Mouse (Mus musculus): ENCODE measurements around the gene Ttc34.

Ttc34 gene

GRCm38 (mm10) chr4:154837170-154837569, at the start of gene Ttc34:
TSS of gene Ttc34 (plus strand) at chr4:154837459.
- peak; percentile 11 to 67 for DNase-seq (ENCODE audit: low spot score in 2 of 2)

DNA sequence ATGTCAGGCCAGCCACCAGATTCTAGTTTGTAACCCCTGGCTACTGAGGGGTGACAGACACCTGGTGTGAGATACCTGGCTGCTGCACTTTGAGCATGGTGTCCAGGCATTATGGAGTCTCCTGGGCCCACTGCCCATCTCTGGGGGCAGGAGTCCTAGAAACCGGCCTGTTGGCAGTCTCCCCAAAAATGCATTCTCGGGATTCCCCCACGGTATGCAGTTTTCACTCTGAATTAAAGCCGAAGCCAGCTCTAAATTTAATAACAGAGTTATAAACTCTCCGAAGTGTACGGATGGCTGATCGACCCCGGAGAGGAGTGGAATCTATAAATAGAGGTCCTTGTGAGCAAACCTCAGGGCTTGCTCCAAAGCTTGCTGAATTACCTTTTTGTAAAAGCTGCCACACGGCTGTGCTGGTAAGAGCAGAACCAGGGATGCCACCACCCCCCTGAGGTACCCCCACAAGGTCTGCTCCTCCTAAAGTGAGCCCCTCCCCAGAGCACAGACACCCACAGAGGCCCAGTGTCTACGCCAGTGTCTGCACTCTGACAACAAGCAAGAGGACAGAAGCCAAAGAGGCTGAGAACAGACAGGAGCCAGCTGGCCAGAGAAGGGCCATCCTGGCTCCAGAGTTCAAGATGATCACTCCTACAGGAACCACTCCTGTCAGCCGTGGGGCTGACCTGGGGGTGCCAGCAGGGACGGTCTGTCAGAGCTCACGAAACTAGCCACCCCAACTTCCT, 49.1 kb upstream of the Ttc34 start:
- no peak for DNase-seq (ENCODE audit: low spot score in 2 of 2)

DNA sequence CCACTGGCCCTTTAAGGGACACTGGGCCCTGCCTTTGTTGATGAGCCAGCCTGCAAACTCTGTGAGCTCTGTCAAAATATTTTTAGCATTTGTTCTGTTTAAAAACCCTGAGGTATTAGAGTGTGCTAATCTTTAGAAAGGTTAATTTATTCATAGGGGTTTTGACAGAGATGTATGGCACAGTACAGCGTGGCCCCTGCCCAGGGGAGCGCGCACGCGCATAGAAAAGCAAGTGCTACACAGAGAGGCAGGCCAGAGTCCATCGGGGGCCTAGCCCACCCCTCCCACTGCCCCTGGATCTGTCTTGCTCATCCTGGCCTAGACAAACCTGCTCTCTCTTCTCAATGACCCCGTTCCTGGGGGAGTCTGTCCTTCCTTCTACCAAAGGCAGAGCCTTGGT, 45.4 kb upstream of the Ttc34 start:
- no peak for DNase-seq (ENCODE audit: low spot score in 2 of 2)

- DNase-seq (ENCODE audit: low spot score in 2 of 2), result no peak
Observed at GRCm38 (mm10) chr4:154793499-154793898, 43.8 kb upstream of the Ttc34 start.

- peak in 1 of 2 experiments; percentile 58 for DNase-seq (ENCODE audit: low spot score in 2 of 2)
Observed at GRCm38 (mm10) chr4:154797834-154798233, 39.4 kb upstream of the Ttc34 start.

DNA sequence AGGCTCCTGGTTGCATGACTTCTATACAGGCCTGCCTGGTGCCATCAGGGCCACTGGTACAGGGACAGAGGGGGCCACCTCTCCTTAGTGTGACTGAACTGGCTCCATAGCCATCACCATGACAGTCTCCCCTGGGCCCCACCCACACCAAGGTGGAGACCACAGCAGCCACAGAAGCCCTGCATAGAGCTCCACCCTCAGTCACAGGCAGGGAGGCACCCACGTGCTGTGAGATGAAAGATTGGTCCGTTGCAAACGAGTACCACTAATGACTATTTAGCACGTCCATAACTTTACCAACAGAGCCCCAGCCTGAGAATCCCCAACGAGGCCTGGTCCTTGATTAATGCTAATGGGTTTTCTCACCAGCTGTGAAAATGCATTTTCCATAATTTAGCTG, 36.7 kb upstream of the Ttc34 start:
- no peak for DNase-seq (ENCODE audit: low spot score in 2 of 2)

- DNase-seq (ENCODE audit: low spot score in 2 of 2), result no peak
Observed at GRCm38 (mm10) chr4:154802210-154802609, 35.0 kb upstream of the Ttc34 start.

DNA sequence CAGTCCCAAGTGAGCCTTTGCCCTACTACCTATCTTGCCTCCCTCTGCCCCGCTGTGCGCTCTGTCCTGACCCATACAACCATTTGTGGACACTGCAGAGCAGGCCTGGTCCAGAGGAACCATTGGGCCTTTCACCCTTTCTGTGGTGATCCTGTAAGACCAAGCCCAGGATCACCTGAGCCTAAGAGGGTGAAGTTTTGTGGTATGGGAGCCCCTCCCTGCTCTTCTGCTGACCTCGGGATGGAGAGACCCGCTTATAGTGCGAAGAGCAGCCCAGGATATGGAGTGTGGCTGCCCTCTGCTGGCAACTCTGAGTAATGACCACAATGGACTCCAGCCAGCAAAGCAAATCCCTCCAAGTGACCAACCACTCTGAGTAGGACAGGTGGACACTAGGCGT, 11.6 kb upstream of the Ttc34 start:
- DNase-seq (ENCODE audit: low spot score in 2 of 2), result peak in 1 of 2 experiments; percentile 21

GRCm38 (mm10) chr4:154826224-154826623, 11.0 kb upstream of the Ttc34 start:
- DNase-seq (ENCODE audit: low spot score in 2 of 2), result no peak

DNA sequence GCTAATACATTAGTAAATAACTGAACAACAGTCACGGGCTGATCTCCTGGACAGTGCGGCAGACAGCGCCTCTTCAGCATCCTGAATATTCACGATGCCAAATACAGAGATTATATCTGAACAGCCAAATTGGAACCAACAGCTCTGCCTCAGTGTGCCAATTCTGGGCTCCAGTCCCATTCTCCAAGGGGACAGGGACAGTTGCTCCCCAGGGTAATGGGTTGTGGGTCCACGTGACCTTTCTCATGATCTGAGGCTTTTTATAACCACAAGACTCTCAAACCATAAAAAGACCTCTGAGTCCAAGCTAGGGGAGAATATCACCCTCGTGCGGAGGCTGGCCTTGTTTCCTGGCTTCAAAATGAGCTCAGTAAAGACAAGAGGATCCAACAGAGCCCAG, 10.1 kb upstream of the Ttc34 start:
- no peak for DNase-seq (ENCODE audit: low spot score in 2 of 2)

GRCm38 (mm10) chr4:154827861-154828610, 9.2 kb upstream of the Ttc34 start:
- no peak for DNase-seq (ENCODE audit: low spot score in 2 of 2)

- DNase-seq (ENCODE audit: low spot score in 2 of 2), result no peak
Observed at GRCm38 (mm10) chr4:154831915-154832573, 5.2 kb upstream of the Ttc34 start.

DNA sequence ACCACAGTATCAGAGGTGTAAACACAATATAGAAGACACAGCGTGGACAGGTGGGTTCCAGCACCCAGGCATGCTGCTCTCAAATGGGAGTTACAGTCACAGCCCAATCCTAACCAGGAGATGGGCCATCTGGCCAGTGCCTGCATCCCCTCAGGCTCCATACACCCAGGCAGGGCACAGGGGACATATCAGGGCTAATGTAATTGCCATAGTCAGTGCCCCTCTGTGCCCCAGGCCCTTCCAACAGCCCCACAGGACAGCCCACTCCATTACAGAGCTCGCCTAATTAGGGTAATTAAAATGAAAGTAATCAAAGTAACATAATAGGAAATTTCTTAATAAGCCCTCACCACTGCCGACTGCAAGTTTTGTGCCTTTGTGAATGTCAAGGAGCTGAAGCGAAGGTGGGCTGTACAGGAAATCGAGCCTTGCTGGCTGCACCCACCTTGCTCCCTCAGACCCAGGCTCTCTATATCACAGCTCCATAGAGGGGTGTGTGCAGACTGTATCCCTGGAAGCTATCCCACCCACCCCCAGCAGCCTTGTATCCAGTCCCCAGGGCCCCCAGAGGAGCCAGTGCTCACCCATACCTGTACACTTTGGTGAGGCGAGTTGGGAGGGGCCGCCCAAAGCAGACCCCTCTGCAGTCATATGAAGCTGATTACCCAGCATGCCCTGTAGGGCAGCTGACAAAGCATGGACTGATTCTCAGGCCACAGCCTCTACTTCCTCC, 910 bp upstream of the Ttc34 start:
- no peak for DNase-seq (ENCODE audit: low spot score in 2 of 2)

DNA sequence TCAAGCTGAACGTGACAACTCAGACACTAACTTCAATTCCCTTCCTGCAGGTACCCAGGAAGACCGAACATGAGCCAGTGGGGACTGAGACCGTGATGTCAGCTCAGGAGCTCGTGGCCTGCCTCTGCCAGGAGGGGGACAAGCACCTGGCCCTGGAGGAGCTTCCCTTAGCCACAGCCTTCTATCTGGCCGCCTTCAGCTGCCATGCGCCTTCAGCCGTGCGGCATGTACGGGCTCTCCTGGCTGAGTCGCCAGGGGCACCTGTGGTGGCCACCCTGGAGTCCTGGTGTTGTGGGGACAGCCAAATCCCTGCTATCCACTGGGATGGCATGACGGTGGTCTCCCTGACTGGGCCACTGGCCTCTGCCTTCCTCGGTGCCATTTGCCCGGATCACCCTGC, 1.5 kb downstream of the Ttc34 start:
- no peak for DNase-seq (ENCODE audit: low spot score in 2 of 2)

- DNase-seq (ENCODE audit: low spot score in 2 of 2), result no peak
Observed at GRCm38 (mm10) chr4:154839406-154839805, 2.1 kb downstream of the Ttc34 start.

GRCm38 (mm10) chr4:154852696-154853095, 15.4 kb downstream of the Ttc34 start:
- no peak for DNase-seq (ENCODE audit: low spot score in 2 of 2)

DNA sequence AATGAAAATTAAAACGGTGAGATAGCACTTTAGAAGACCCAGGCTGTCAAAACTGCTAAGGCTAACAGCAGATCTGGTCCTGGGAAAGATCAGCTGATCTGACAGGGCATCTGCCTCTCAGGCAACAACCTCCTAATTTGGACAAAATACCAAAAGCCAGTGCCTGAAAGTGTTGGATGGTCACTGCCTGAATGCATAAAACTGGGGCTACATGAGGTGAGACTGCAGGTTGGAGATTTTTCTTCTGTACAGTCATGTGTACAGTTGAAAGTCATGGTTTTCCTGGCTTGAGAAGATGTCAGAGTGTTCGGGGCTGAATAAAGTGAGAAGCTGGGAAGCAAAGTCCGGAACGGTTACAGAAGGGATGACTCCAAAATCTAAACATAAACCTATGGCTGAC, 16.6 kb downstream of the Ttc34 start:
- no peak for DNase-seq (ENCODE audit: low spot score in 2 of 2)

DNA sequence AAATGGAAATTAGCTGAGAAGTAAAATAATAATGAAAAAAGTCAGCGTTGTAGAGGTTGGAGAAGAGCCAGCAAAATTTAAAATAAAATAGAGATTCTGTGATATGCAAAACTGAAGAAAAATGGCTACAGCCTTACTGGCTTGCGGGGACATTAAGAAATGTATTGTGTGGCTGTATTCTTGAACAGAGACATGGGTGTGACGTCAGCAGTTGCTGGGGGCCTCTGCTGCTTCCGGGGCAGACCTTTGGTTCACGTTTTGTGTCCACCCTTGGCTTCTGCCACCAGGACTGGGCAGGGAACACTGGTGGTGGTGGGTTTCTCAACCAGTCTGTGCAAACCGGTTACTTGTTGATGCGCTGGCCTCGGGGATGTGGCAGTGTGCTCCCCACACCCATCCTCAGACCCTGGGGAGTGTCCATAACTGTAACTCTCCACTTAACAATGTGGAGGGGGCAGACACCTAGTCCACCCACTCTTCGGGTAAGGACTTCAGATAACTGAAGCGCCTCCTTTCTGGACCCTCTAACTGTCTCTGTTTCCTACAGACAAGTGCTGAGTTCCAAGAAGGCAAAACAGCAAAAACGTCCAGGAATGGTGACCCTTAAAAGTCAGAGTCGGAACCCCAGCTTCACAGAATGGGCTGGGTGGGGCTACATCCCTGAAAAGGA, 17.6 kb downstream of the Ttc34 start:
- no peak for DNase-seq (ENCODE audit: low spot score in 2 of 2)

DNA sequence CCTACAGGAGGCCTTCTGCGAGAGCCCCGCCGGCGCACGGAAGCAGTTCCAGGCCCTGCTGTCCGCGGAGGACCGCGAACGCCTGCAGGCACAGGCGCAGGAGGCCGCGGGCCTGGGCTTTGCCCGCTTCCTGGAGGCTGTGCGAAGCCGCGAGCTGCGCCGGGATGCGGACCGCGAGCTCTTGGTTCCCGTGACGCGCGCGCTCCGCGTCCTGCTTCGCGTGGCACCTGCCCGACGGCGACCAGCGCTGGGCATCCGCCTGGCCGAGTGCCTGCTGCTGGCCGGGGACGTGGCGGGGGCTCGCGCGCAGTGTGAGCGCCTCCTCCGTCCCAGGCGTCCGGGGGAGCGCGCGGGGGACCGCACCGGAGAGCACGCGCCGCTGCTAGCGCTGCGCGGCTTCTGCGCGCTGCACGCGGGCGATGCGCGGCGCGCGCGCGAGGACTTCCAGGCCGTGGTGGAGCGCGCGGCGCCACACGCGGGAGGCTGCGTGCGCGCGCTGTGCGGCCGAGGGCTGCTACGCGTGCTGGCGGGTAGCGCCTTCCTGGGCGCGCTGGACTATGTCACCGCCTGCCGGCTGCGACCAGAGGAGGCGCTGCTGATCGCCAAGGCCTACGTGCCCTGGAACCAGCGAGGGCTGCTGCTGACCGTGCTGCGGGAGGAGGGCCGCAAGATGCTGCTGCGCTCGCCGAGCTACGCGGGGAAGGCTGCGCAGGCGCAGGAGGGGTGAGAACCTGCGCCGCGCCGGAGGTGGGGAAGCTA, 18.6 kb downstream of the Ttc34 start:
- peak in 1 of 2 experiments; percentile 50 for DNase-seq (ENCODE audit: low spot score in 2 of 2)

DNA sequence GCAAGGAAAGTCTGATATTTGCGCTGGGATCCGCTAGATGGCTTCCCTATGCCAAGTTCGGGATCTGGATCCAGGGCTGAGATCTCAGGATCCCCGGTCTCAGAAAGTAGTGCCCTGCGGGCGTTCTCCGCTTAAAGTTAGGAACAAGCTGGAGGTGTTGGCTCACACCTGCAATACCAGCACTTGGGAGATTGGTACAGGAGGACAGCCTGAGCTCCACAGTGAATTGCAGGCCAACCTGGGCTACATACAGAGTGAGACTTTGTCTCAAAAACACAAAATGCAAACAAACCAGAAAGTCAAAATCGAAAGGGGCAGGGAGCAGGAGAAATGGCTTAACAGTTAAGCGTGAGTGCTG, 19.2 kb downstream of the Ttc34 start:
- no peak for DNase-seq (ENCODE audit: low spot score in 2 of 2)

- DNase-seq (ENCODE audit: low spot score in 2 of 2), result no peak
Observed at GRCm38 (mm10) chr4:154856882-154857281, 19.6 kb downstream of the Ttc34 start.
